Mouse (Mus musculus): ENCODE data around the gene Alkbh6.

- TF ChIP-seq CTCF (IDR thresholded peaks at IDR 0.05; ENCODE audit: low read depth, low read length) (no peak), POLR2A (IDR thresholded peaks at IDR 0.05; ENCODE audit: extremely low read depth, insufficient read depth, low read length) (no peak)
Observed at GRCm38 (mm10) chr7:30315559-30316529, 7.3 kb downstream of the Alkbh6 start.
